Mouse (Mus musculus): ENCODE results near the gene Hoxc5. TPM values are rescaled to one million over a fixed set of nuclear protein-coding genes. Genes with fewer than 3 reads are reported as not detected.

The Hoxc5 gene
- under 1 TPM; 0.12 to 0.15 TPM for total RNA-seq (2021)

DNA sequence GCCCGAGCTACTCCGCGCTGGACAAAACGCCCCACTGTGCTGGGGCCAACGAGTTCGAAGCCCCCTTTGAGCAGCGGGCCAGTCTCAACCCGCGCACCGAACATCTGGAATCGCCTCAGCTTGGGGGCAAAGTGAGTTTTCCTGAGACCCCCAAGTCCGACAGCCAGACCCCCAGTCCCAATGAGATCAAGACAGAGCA, at the start of gene Hoxc5:
Gene Hoxc5, plus strand, starts transcription at position 132 of the 199 bp plus-strand sequence.
- intact Hi-C loops (cut with DNase I) = no loop called here
- DNase-seq = no peak

DNA sequence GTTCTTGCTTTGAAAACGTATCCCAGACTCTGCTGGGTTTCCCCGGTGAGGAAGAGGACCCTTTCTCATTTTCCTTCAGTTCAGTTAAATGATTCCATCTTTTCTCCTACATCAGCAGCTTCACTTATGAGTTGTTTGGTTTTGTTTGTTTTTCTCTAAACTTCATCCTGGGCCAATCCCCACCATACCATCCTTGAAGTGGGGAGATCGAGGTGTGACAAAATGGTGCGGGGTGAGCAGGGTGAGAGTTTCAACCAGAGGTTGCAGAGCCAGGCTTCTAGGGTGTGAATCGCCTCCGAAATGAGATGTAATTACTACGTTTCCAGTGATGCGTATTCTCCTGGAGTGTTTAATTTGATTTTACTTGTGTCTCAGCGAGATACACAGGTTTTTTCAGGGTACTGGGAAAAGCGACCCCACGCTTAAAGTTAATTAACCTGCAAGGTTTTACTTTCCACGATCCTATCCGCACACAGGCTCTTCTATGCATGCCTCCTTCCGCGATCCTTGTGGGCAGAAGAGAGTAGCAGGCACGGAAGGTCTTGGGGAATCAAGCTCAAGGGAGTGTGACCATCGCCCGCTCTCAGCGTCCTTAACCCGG, 49.2 kb upstream of the Hoxc5 start:
- intact Hi-C loops (cut with DNase I) = no loop called here
- DNase-seq = no peak

DNA sequence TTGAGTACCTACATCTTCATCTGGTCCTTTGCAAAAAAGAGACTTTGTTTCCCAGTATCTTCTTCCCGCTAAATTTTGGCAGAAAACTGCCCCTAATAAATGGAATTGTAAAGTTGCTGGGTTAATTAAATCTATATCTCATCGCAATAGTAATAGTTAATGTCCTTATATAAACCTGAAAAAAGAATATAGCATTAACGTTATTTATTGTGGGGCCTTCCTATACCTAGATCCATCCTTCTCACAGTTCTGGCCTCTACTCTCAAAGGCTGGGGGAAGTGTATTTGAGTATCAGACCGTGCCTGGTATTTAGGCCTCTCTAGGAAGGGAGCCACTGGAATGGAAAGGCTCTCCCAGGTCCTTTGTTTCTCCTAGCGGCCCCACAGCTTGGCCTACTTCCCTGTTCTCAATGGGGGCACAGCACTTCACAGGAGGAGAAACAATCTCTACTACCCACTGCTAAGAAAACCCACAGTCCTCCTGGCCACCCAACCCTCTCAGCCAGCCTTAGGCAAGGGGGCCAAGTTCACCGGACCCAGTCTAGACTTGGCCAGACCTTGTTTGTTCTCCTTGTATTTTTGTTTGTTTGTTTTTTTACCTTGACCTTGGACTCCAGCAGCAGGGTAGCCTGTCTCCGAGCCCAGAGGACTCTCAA, 48.5 kb upstream of the Hoxc5 start:
- no peak for DNase-seq
- intact Hi-C loops (cut with DNase I) = no loop called here

DNA sequence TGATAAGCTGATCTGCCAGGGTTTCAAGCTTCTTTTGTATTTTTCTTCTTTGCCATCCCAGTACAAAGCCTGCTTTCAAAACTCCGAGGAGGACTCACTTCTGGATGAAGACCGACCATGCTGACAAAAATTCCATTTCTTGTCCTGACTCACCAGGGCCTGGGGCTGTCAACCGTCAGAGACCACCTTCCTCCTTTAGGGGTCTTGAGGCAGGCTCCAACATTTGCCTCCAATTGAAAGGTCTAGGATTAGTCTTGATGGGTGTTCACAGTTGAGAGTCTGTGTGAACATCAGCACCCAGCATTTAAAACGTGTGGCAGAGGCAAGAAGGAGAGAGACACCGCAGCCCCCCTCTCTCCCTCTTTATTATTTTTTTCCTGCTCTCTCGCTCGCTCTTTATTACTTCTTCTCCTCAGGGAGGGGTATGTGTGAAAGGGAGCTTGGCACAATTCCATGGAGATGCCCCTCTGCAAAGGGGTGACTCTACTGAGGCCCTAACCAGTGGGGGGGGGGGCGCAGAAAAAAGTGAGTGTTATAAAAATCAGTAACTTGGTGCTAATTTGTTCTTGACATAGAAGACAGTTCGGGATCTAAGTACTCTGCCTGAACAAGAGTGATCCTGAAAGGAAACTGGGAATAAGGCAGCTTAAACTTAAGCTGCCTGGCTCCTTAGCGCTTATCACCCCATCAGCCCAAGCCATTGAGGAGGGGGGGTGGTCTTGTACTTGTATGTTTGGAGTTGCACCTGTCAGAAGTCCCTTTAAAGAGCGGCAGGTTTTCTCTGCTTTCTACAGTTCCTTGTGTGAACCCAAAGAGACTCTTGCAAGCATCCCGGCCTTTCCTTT, 47.7 kb upstream of the Hoxc5 start:
- intact Hi-C loops (cut with DNase I) = no loop called here

DNA sequence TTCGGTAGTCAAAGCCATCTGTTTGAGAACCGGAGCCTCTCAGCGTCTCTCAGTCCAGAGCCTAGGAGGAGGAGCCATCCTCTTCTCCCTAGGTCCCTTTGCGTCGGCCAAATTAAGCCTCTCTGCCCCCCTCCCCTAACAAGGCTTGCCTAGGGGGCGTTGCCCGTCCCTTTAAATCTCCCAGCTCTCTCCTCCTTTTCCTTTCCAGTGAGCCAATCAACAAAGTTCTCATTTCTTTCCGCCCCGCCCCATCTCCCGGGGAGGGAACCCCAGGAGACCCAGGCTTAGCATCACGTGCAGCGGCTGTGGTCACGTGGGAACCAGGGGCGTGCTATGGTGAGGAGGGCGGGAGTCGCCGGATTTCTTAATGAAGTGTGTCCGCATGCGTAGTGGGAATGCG, 46.6 kb upstream of the Hoxc5 start:
- peak; percentile 28 to 30 for DNase-seq
- intact Hi-C loops (cut with DNase I) = no loop called here

More for the DNA sequence above, 47.7 kb upstream of the Hoxc5 start:
- DNase-seq = no peak

DNA sequence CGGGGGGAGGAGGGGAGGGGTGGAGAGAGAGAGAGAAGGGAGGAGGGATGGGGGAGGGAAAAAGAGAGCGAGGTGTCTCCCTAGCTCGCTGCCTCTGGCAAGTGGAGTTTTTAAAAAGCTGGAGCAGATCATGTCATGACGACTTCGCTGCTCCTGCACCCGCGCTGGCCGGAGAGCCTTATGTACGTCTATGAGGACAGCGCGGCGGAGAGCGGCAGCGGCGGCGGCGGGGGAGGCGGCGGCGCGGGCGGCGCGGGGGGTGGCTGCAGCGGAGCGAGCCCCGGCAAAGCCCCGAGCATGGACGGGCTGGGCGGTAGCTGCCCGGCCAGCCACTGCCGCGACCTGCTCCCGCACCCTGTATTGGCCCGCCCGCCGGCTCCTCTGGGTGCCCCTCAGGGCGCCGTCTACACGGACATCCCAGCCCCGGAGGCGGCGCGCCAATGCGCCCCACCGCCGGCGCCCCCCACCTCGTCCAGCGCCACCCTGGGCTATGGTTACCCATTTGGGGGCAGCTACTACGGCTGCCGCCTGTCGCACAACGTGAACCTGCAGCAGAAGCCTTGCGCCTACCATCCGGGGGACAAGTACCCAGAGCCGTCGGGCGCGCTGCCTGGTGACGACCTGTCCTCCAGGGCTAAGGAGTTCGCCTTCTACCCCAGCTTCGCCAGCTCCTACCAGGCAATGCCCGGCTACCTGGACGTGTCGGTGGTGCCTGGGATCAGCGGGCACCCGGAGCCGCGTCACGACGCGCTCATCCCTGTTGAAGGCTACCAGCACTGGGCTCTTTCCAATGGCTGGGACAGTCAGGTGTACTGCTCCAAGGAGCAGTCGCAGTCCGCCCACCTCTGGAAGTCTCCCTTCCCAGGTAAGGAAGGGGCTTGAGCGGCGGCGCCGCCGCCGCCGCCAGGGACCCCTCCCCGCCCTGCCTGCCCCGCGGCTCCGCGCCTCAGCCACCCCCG, 45.9 kb upstream of the Hoxc5 start, which contains the start of gene Hoxc13:
Gene Hoxc13, plus strand, starts transcription at position 51 of the 959 bp plus-strand sequence.
- no peak for DNase-seq
- intact Hi-C loops (cut with DNase I) = no loop called here

DNA sequence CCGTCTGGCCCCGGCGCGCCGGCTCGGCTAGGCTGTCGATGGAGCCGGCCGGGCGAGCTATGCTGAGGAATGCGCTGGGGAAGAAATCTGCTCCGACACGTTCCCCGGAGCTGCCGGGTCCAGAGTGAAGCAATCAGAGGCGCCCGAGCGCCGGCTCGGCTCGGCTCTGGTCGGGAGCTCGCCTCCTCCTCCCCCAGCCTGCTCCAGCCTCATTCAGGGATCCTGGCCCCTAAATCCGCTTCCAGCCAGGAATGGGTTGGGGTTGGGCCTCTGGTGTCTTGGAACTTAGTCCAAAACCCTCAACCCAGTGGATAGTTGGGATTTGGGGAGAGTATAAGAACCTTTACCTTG, 45.3 kb upstream of the Hoxc5 start:
- peak in 1 of 2 experiments; percentile 37 for DNase-seq
- intact Hi-C loops (cut with DNase I) = no loop called here

DNA sequence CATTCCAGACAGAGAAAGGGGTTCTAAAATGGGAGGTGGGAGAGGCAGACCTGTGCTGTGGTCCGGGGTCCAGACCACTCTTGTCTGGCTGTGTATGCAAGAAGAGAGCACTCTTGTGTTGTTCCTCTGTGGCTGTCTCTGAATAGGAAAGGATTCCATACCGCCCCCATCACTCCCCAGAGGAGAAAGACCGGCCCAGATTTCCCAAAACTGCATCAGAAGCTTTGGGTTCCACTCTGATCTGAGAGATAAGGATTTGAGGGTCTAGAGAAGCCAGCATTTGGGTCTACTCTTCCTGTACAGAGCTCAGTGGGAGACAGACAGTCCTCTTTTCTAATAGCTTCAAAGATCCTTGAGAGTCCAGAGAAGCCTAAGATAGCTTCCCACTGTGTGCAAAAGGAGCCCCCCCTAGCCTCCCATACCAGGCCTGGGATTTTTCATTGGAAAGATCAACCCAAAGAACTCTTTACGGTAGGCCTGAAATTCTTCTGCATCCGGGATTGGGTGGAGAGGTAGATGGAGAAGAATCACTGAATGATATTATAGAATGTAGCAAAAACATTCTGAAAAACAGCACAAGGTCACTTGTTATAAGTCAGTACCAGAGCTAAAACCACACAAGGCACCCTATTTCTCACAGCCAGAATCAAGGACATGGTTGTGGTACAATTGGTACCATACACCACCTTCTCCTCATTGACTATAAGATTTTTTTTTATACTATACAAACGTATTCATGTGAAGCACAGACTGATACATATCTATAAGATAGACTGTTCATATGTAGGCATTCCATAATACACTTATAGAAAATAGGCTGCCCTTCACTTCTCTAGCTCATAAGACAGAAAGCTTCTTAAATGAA, 44.4 kb upstream of the Hoxc5 start:
- intact Hi-C loops (cut with DNase I) = no loop called here
- DNase-seq = no peak

DNA sequence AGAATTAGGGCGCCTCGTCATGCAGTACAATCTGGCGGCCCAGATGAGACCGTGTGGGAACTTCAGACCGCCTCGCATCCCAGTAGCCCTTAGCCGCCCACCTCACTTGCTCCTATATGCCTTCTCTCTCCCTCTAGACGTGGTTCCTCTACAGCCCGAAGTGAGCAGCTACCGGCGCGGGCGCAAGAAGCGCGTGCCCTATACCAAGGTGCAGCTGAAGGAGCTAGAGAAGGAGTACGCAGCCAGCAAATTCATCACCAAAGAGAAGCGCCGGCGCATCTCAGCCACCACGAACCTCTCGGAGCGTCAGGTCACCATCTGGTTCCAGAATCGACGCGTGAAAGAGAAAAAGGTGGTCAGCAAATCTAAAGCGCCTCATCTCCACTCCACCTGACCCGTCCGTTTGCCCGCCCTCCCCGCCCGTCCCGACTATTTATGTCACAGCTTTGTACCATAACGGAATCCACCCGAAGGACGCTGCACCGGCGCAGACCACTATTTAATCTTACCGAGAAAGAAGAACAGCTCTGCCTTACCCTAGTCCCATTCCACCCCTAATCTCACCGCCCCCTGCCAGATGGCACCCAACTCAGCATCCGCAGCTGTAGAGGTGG, 40.1 kb upstream of the Hoxc5 start:
- intact Hi-C loops (cut with DNase I) = no loop called here
- DNase-seq = no peak

DNA sequence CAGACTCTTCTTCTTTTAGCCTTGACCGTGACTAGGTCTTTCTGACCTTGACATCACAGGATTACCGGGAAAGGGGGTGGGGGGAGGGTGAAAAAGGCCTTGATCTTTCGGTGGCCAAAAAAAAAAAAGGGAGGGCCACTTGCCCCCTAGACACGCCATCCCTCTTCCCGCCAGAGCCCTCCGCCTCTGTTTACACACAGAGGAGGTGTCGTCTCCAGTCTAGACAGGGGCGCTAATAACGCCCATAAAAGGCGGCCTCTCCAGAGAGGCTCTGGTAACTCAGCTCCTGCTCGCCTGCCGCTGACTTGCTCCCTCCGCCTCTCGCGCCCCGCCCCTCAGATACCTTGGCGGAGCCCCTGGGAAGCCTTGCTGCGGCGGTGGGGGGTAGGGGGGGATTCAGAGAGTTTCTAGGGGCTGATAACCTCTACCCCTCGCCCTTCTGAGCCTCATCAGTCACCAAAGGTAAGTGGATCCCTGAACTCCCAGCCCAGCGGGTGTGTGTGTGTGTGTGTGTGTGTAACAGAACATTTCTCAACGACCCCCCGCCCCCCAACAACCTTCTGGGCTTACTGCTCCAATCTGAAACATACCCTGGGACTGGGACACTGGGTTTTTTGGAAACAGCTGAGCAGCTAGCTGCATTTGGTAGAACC, 35.4 kb upstream of the Hoxc5 start:
- intact Hi-C loops (cut with DNase I) = no loop called here
- no peak for DNase-seq

DNA sequence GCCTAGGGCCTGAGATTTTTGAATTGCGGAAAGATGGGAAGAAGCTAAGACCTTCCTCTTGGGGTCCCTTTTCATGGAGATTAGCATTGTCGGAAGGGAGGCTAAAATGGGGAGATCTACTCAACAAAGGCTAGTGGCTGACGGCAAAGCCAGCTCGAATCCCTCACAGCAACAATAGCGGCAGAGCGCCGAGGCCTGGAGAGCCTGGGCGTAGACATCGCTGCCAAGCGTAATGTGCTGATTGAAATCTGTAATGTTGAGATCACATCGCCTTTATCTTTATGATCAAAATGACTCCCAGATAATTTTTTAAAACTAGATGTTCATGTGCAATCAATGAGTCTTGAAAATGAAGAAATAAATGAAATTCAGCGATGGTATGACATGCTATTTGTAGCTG, 32.8 kb upstream of the Hoxc5 start:
- DNase-seq = no peak
- intact Hi-C loops (cut with DNase I) = no loop called here

DNA sequence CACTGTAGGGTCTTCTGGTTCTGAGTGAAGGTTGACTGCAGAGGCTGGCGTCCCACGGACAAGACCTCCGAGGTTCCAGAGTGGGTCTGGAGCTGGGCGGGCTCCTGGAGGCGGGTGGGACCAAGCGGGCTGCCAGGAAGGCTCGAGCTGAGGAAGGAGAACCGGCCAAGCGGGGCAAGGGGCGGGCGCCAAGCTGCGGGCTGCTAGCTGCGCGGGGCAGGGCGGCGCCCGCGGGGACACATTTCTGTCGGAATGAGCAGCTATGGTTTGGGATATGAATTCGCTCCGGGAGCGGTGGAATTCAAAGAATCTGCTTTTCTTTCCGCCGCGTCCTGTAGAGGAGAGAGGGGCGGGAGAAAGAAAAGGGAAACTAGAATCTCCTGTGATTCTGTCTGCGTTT, 32.3 kb upstream of the Hoxc5 start:
- intact Hi-C loops (cut with DNase I) = no loop called here
- DNase-seq = no peak

DNA sequence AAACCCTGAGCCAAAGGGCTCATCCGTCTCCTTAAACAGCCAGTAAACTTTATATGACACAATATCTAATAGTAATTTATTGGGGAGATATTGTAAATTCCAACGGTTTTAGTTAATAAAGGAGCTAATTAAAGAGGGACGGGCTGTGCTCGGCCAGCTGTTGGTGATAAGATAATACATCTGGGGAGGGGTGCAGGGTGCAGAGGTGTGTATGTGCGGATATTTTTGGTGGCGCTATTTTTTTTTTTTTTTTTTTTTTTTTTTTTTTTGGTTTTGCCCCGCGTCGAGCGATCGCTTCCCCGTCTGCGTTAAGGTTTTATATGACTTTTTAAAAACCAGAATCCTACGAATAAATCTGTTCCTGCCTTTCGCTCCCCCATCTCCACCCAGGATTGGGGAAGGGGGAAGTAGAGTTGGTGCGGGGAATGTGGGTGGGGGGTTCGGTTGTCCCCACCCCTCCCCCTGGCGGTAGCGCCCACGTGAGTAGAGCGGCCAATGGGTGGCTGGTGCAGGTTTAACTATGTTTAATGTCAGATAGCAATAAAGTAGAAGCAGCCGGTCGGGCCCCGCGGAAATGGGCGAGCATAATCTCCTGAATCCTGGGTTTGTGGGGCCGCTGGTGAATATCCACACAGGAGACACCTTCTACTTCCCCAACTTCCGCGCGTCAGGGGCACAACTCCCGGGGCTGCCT, 30.8 kb upstream of the Hoxc5 start, which contains the start of gene Hoxc12:
Gene Hoxc12, plus strand, starts transcription at position 479 of the 694 bp plus-strand sequence.
- intact Hi-C loops (cut with DNase I) = no loop called here
- no peak for DNase-seq

DNA sequence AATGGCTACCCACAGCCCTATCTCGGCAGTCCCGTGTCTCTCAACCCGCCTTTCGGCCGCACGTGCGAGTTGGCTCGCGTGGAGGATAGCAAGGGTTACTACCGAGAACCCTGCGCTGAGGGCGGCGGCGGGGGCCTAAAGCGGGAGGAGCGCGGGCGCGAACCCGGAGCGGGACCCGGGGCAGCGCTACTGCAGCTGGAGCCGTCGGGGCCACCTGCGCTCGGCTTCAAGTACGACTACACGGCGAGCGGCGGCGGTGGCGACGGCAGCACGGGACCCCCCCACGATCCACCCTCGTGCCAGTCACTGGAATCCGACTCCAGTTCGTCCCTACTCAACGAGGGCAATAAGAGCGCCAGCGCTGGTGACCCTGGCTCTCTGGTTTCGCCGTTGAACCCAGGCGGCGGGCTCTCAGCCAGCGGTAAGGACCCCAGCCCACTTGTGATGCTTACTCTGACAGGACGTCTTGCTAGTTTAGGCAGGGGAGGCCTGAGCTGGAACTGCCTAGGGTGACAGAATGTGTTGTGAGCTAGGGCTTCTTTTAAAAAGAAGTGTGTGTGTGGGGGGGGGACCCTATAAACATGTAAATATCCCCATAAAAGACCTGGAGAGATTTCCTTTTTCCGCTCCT, 30.1 kb upstream of the Hoxc5 start:
- DNase-seq = no peak
- intact Hi-C loops (cut with DNase I) = no loop called here

DNA sequence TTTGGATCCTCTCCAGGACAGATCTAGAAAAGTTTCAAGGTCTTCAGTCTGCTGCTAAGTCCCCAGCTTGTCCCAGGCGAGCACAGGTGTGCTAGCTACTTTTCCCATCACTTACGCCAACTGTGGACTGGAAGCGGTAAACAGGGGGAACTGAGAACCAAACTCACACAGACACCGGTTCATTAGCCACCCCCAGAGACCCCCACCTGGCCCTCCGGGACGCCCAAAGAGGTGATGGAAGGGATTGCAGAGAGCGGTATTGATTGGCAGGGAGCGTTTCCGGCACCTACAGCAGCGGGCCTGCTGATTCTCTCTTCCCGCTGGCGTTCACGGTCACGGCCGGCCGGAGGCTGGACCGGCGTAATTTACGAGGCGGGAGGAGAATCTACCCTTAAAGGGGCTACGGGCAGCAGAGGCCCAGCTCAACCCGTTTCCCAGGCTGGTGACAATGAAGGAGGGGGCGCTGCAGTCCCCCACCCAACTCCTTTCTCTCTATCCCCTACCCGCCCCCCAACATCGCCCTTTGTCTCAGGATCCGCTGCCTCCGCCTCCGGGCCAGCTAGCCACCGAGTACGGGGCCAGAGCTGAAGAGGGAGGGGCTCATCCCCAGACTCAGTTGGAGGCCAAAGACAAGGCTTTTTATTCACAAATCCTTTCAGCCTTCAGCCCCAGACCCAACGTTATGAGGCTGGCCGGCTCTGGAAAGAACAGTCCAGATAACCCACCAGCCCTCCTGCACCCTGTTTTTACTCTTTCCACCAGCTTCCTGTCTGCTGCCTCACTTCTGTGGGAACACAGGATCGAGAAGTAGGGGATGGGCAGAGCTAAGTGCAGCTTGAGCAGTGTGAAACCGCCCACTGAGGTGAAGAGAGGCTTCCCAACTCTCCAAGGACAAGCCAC, 27.7 kb upstream of the Hoxc5 start:
- no peak for DNase-seq
- intact Hi-C loops (cut with DNase I) = no loop called here

DNA sequence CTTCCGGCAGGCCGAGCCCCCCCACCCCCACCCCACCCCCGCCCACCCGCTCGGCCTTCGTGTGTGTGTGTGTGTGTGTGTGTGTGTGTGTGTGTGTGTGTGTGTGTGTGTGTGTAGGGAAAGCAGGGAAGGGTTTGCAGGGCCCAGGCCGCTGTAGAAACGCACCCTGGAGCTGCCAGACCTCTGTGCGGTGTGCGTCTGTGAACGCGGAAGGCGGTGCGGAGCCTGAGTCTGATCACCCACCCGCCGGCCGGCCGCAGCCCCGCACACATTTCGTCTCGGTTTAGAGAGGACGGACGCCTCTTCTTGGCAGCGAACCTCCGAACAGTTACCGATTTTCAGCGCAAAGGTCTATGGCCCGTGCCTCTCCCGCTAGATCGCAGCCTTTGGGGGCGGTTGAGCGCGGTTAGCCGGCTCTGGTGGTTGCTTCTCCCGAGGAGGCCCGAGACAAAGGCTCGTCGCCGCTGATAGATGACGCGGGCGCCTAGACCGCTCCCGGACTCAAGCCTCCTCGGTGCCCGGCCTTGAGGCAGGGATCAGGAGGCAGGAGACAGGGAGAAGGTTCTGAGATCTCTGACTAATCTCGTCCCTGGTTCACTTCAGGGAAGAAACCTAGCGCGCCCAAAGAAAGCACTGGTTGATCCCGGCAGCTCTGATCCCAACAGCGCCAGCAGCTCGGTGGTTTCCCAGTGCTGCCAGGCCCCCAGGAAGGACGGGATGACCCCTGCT, 24.3 kb upstream of the Hoxc5 start:
- intact Hi-C loops (cut with DNase I) = loop anchor here (1.0 kb wide), 1 partner anchor 182 kb away; no protein-coding TSS in a partner anchor
- DNase-seq = no peak

All from heart, postnatal 10 days (tissue).